7 mouse cellular contexts compared by ENCODE assay signal in the genomic region with DNA sequence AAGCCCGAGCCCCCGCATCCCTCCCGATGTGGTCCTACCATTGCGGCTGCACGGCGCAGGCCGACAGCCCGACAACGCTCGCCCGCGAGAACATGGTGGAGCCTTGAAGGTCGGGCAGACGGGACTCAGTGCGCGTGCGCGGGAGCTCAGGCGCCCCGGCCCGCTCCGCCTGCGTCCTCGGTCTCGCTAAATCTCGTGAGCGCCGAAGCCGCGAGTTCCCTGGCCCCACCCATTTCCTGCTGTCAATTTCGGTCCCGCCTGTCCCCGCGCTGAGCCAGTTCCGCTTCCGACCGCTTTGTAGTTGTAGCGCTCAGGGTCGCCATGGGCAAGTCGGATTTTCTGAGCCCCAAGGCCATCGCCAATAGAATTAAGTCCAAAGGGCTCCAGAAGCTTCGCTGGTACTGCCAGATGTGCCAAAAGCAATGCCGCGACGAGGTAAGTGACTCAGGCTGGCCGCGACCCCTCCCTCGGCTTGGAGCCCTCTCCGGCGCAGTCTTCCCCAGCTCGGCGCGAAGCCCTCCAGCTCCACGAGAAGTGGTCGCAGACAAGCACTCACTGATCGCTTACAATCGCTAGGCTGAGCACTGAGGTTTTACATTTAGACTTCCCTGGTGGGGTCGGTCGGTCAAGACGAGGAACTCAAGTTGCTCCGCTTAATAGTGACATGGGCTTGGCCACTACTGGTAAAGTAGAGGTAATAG. TPM values are rescaled to one million over a fixed set of nuclear protein-coding genes. Genes with fewer than 3 reads are reported as not detected.
DNase-seq lines count a peak whose midpoint lies in the region; ATAC-seq lines count a peak whose summit lies in the region.

TSS of gene Atp5c1 (minus strand) at position 201 of the 701 bp plus-strand sequence.
TSS of gene Kin (plus strand) at position 284 of the 701 bp plus-strand sequence.

- peak within 1 kb of the TSS; percentile 90 for H3K27ac ChIP-seq in intestine, embryonic 15.5 days
- peak within 1 kb of the TSS; percentile 99 for H3K27ac ChIP-seq in midbrain, embryonic 10.5 days (replicated peaks)

- peak within 1 kb of the TSS; percentile 78 for H3K4me3 ChIP-seq in intestine, embryonic 15.5 days (replicated peaks)
- peak within 1 kb of the TSS; percentile 90 for H3K4me3 ChIP-seq in midbrain, embryonic 10.5 days

- under 1% methylated on average over 60 of the region's 61 CpGs for WGBS in intestine, embryonic 15.5 days
- WGBS in midbrain, embryonic 10.5 days, result under 1% methylated on average over 61 of the region's 61 CpGs

- H3K9me3 ChIP-seq in intestine, embryonic 15.5 days, result no peaks in the 10 kb centered on the region
- no peaks in the 10 kb centered on the region for H3K9me3 ChIP-seq in midbrain, embryonic 10.5 days (replicated peaks)

- ATAC-seq in intestine, embryonic 15.5 days, result peak; percentile 98

- peak within 1 kb of the TSS; percentile 97 for H3K9ac ChIP-seq in intestine, embryonic 15.5 days

- H3K27me3 ChIP-seq in intestine, embryonic 15.5 days (replicated peaks), result no peaks in the 10 kb centered on the region
- no peaks in the 10 kb centered on the region for H3K27me3 ChIP-seq in midbrain, embryonic 10.5 days (ENCODE audit: low read depth, poor library complexity, severe bottlenecking)

- H3K4me1 ChIP-seq in intestine, embryonic 15.5 days (replicated peaks), result peaks cover 30% of the 10 kb centered on the region
- H3K4me1 ChIP-seq in midbrain, embryonic 10.5 days, result peaks cover 34% of the 10 kb centered on the region

- H3K4me2 ChIP-seq in intestine, embryonic 15.5 days (replicated peaks), result peak within 1 kb of the TSS; percentile 65

- H3K36me3 ChIP-seq in intestine, embryonic 15.5 days, result peaks cover 4% of the 10 kb centered on the region; the same call in 1 of the 2 replicates
- H3K36me3 ChIP-seq in midbrain, embryonic 10.5 days, result peaks cover 45% of the 10 kb centered on the region

- peak; percentile 93 to 94 for DNase-seq in adrenal gland, adult 18-20 months (ENCODE audit: low spot score in 2 of 2)
- peak; percentile 99 for DNase-seq in embryo, embryonic 11 days
- DNase-seq in gastrocnemius, postnatal 25 days, result peak; percentile 97
- DNase-seq in left cerebral cortex, postnatal 25 days (ENCODE audit: low spot score in 2 of 2), result peak; percentile 96 to 98
- peak; percentile 97 for DNase-seq in midbrain, embryonic 10.5 days (ENCODE audit: low spot score)
- peak; percentile 96 for DNase-seq in right cerebral cortex, postnatal 4 days

- intact Hi-C loops in left cerebral cortex, postnatal 25 days (cut with DNase I), result loop anchor here (1.0 kb wide), 1 partner anchor 32 kb away; the partner anchor contains the start of gene Taf3

RNA-seq across cellular contexts. Expression of gene Atp5c1, which starts in this region (rescaled TPM):
- 100 to 1,000 TPM; 387 to 397 TPM for total RNA-seq in adrenal gland, adult 18-20 months (2021)
- 100 to 1,000 TPM; 828 to 842 TPM for total RNA-seq in gastrocnemius, postnatal 25 days (2021)
- 836 and 873 TPM in 2 replicates for polyA plus RNA-seq in intestine, embryonic 15.5 days (2015; fragmentation: Nextera tagmentation; extraction: Ambion mirVana)
- total RNA-seq in left cerebral cortex, postnatal 25 days (2021), result 100 to 1,000 TPM; 243 to 265 TPM
- 487 and 502 TPM in 2 replicates for polyA plus RNA-seq in midbrain, embryonic 10.5 days (2016; fragmentation: Nextera tagmentation; extraction: Ambion mirVana)

RNA-seq across cellular contexts. Expression of gene Kin, which starts in this region (rescaled TPM):
- total RNA-seq in adrenal gland, adult 18-20 months (2021), result 10 to 100 TPM; 14.8 to 19.3 TPM
- 1 to 10 TPM; 5.0 to 6.1 TPM for total RNA-seq in gastrocnemius, postnatal 25 days (2021)
- 22.4 and 26.4 TPM in 2 replicates for polyA plus RNA-seq in intestine, embryonic 15.5 days (2015; fragmentation: Nextera tagmentation; extraction: Ambion mirVana)
- total RNA-seq in left cerebral cortex, postnatal 25 days (2021), result 10 to 100 TPM; 10.7 to 12.6 TPM
- polyA plus RNA-seq in midbrain, embryonic 10.5 days (2016; fragmentation: Nextera tagmentation; extraction: Ambion mirVana), result 35.5 and 38.4 TPM in 2 replicates

Comparison
In these comparisons a context has a peak if more than half of its experiments do, and no peak if none do; other contexts are left out.
1. Peak in every context shown above with its lines: DNase-seq, ATAC-seq, H3K4me3 ChIP-seq and H3K27ac ChIP-seq.